Mouse (Mus musculus): ENCODE measurements at regions not wholly inside any gene's neighbourhood (a gene's known extent, or its start where the extent isn't known, plus 50 kb on each side); places are given as distances from the start of the nearest gene placed in this dataset.

DNA sequence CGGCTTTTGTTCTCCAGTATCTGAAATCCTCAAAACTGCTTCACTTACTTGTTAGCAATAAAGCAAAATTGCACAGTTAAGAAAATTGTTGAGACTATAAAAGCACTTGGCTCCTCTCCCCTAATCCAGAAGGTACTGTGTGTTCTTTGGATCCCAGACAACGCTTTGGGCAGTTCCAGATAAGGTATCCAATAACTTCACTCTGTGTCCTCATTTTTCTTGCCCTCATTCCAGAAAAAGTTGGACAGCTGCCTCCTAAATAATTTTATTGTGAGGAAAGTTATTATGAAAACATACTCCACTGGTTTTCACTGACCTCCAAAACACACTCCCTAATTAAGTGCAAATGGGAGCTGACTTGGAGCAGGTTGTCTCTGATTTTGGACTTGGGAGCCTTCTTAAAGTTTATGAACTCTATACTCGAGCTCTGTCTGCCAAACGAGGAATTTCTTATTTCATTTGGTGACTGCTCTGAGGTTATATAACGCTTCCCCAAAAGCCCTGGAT is 285.2 kb downstream of the Hlx start:
- no peak for TF ChIP-seq MYOG (IDR thresholded peaks at IDR 0.05; ENCODE audit: control insufficient read depth, extremely low read depth, insufficient read length)
- TF ChIP-seq MYOD1 (IDR thresholded peaks at IDR 0.05; ENCODE audit: control insufficient read depth, insufficient read length, low read depth): no peak
- no peak for TF ChIP-seq MAX (IDR thresholded peaks at IDR 0.05)
- TF ChIP-seq CEBPB (IDR thresholded peaks at IDR 0.05; ENCODE audit: low read depth): no peak
- no peak for TF ChIP-seq USF1 (IDR thresholded peaks at IDR 0.05; ENCODE audit: low read depth)
- no peak for TF ChIP-seq CTCF (IDR thresholded peaks at IDR 0.05; ENCODE audit: control insufficient read depth, insufficient read depth, insufficient read length)
- no peak for TF ChIP-seq FOSL1 (IDR thresholded peaks at IDR 0.05; ENCODE audit: insufficient read depth, low read length, poor library complexity, severe bottlenecking)
- H3K27me3 ChIP-seq (ENCODE audit: control insufficient read depth, insufficient read depth, insufficient read length): no peaks in the 10 kb centered on the region

DNA sequence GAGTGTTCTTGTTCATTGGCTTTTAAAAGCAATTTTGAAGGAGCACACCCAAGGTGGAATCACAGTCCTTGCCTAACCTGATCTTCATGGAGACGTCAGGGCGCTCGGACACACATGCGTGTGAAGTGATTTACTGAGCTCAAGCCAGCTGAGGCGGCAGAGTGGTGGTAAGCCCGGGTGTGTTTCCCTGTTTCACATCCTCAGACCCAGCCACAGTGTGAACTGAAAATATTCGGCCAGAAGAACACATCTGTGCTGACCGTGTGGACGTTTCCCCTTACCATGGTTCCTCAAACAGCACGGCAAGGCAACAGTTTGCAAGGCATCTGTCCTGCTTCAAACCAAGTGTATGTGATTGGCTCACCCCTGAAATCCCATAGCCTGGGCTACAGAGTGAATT is 288.2 kb downstream of the Hlx start:
- H3K4me3 ChIP-seq (ENCODE audit: insufficient read depth, poor library complexity, severe bottlenecking): no peak overlapping the region
- no peak overlapping the region for H3ac ChIP-seq (ENCODE audit: control insufficient read depth, insufficient read length, low read depth)
- no peaks in the 10 kb centered on the region for H3K36me3 ChIP-seq (ENCODE audit: control insufficient read depth, insufficient read depth)
- no peak for TF ChIP-seq CEBPB (IDR thresholded peaks at IDR 0.05; ENCODE audit: low read depth)
- no peak for TF ChIP-seq USF1 (IDR thresholded peaks at IDR 0.05; ENCODE audit: low read depth)
- no peak for TF ChIP-seq MAX (IDR thresholded peaks at IDR 0.05)
- no peak for TF ChIP-seq MYOD1 (IDR thresholded peaks at IDR 0.05; ENCODE audit: control insufficient read depth, insufficient read length, low read depth)
- TF ChIP-seq FOSL1 (IDR thresholded peaks at IDR 0.05; ENCODE audit: insufficient read depth, low read length, poor library complexity, severe bottlenecking): no peak
- no peaks in the 10 kb centered on the region for H3K27me3 ChIP-seq (ENCODE audit: control insufficient read depth, insufficient read depth, insufficient read length)
- H3K79me3 ChIP-seq (ENCODE audit: low read depth): no peaks in the 10 kb centered on the region
- no peaks in the 10 kb centered on the region for H3K79me2 ChIP-seq (ENCODE audit: control insufficient read depth, insufficient read depth)

More for the DNA sequence above, 285.2 kb downstream of the Hlx start:
- no peaks in the 10 kb centered on the region for H3K36me3 ChIP-seq (ENCODE audit: control insufficient read depth, insufficient read depth)
- no peak overlapping the region for H3K4me3 ChIP-seq (ENCODE audit: insufficient read depth, poor library complexity, severe bottlenecking)
- no peak overlapping the region for H3ac ChIP-seq (ENCODE audit: control insufficient read depth, insufficient read length, low read depth)
- no peaks in the 10 kb centered on the region for H3K79me3 ChIP-seq (ENCODE audit: low read depth)
- no peaks in the 10 kb centered on the region for H3K79me2 ChIP-seq (ENCODE audit: control insufficient read depth, insufficient read depth)

DNA sequence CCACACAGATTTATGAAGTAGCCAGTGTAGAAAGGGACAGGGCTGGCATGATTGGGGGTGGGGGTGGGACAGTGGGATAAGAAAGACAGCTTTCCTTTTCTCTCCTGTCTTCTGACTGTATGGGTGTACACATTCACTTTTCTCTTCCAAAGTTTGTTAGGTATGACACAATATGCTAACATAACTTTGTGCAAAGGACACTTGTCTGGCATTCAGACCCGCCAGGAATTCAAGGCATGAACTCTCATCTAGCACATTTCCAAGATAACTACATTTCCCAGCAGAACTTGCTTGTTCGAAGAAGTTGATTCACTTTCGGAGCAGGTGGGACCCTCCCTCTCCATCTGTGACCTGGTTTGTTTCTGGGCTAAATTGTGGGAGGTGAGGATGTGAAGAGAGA is 289.7 kb downstream of the Hlx start:
- Histone ChIP-seq H3K4me3 (ENCODE audit: insufficient read depth, poor library complexity, severe bottlenecking) (no peak overlapping the region), H3K36me3 (ENCODE audit: control insufficient read depth, insufficient read depth) (no peaks in the 10 kb centered on the region), H3K27me3 (ENCODE audit: control insufficient read depth, insufficient read depth, insufficient read length) (no peaks in the 10 kb centered on the region), H3ac (ENCODE audit: control insufficient read depth, insufficient read length, low read depth) (no peak overlapping the region), H3K79me3 (ENCODE audit: low read depth) (no peaks in the 10 kb centered on the region), H3K79me2 (ENCODE audit: control insufficient read depth, insufficient read depth) (no peaks in the 10 kb centered on the region)
- no peak for TF ChIP-seq CTCF (IDR thresholded peaks at IDR 0.05; ENCODE audit: control insufficient read depth, insufficient read depth, insufficient read length)

DNA sequence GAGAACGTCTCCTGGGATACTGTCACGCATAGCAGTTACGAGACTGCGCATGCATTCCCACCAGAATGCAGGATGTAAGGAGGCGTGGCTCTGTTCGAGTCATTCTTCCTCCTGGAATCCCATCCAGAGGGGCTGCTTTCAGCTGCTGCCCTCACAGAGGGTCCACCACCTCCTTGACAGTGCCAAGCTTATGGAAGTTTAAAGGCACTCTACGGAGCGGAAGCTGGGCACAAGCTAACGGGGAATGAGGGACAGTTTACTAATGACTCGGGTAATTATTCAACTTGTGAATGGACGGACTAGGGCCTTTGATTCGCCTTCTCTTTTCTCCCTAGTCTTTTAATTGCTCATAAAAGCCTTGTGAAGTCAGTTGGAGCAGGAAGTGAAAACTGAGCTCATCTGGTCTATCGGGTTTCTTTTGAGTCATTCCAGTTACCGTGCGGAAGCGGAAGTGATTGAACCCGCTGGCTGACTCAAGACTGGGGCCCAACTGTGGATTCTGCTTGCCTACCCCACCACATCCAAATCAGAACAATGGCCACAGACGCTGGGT is 291.3 kb downstream of the Hlx start:
- Histone ChIP-seq H3K36me3 (ENCODE audit: control insufficient read depth, insufficient read depth) (no peaks in the 10 kb centered on the region), H3K79me2 (ENCODE audit: control insufficient read depth, insufficient read depth) (no peaks in the 10 kb centered on the region), H3ac (ENCODE audit: control insufficient read depth, insufficient read length, low read depth) (peak overlapping the region; percentile 3), H3K79me3 (ENCODE audit: low read depth) (no peaks in the 10 kb centered on the region), H3K4me3 (ENCODE audit: insufficient read depth, poor library complexity, severe bottlenecking) (no peak overlapping the region), H3K27me3 (ENCODE audit: control insufficient read depth, insufficient read depth, insufficient read length) (no peaks in the 10 kb centered on the region)
- no peak for TF ChIP-seq MYOG (IDR thresholded peaks at IDR 0.05; ENCODE audit: control insufficient read depth, extremely low read depth, insufficient read length)
- TF ChIP-seq MAX (IDR thresholded peaks at IDR 0.05): peak; percentile 52
- no peak for TF ChIP-seq CTCF (IDR thresholded peaks at IDR 0.05; ENCODE audit: control insufficient read depth, insufficient read depth, insufficient read length)
- TF ChIP-seq CEBPB (IDR thresholded peaks at IDR 0.05; ENCODE audit: low read depth): peak; percentile 5
- TF ChIP-seq MYOD1 (IDR thresholded peaks at IDR 0.05; ENCODE audit: control insufficient read depth, insufficient read length, low read depth): peak; percentile 33
- no peak for TF ChIP-seq USF1 (IDR thresholded peaks at IDR 0.05; ENCODE audit: low read depth)

DNA sequence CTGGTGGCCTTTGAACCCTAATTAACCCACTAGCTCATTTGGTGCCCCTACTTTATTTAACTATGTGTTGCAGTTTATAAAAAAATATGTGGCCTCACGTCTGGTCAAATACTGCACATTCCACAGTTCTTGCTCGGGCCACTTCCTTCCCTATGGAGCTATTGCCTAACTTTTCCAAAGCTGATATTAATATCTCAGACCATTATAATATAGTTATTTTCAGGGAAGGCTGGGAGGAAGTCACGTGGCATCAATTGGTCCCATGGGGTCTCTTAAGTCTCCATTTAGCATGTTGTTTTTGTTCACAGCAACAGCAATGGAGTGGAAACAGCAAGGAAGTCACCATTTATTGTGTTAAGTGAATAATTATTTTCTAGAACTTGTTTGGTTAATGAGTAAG is 292.9 kb downstream of the Hlx start:
- Histone ChIP-seq H3K79me2 (ENCODE audit: control insufficient read depth, insufficient read depth) (no peaks in the 10 kb centered on the region), H3K27me3 (ENCODE audit: control insufficient read depth, insufficient read depth, insufficient read length) (no peaks in the 10 kb centered on the region), H3K79me3 (ENCODE audit: low read depth) (no peaks in the 10 kb centered on the region), H3K36me3 (ENCODE audit: control insufficient read depth, insufficient read depth) (no peaks in the 10 kb centered on the region), H3K4me3 (ENCODE audit: insufficient read depth, poor library complexity, severe bottlenecking) (no peak overlapping the region), H3ac (ENCODE audit: control insufficient read depth, insufficient read length, low read depth) (no peak overlapping the region)
- TF ChIP-seq MYOG (IDR thresholded peaks at IDR 0.05; ENCODE audit: control insufficient read depth, extremely low read depth, insufficient read length) (no peak), CEBPB (IDR thresholded peaks at IDR 0.05; ENCODE audit: low read depth) (peak; percentile 81), MYOD1 (IDR thresholded peaks at IDR 0.05; ENCODE audit: control insufficient read depth, insufficient read length, low read depth) (no peak), USF1 (IDR thresholded peaks at IDR 0.05; ENCODE audit: low read depth) (peak; percentile 82), MAX (IDR thresholded peaks at IDR 0.05) (peak; percentile 5)

DNA sequence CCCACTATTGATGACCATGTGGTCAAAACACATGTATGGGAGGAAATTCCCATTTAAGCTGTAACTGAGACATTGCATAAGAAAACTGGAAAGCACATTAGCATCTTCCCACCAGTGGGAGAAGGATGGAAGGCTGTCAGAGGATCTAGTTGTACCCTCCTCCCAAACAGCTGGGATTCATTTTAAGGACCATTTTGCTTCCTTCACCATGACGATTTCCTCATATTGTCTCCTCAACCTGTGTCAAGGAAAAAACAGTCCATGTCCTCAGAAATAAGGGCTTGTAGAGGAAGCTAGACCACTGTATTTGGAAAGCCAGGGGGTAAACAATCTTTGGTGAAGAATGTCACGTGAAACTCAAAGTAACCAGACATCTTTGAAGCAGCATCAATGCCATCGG is 296.0 kb downstream of the Hlx start:
- TF ChIP-seq USF1 (IDR thresholded peaks at IDR 0.05; ENCODE audit: low read depth) (no peak), MYOG (IDR thresholded peaks at IDR 0.05; ENCODE audit: control insufficient read depth, extremely low read depth, insufficient read length) (no peak)
- H3K4me3 ChIP-seq (ENCODE audit: insufficient read depth, poor library complexity, severe bottlenecking): no peak overlapping the region
- H3ac ChIP-seq (ENCODE audit: control insufficient read depth, insufficient read length, low read depth): no peak overlapping the region
- no peaks in the 10 kb centered on the region for H3K36me3 ChIP-seq (ENCODE audit: control insufficient read depth, insufficient read depth)
- no peaks in the 10 kb centered on the region for H3K79me2 ChIP-seq (ENCODE audit: control insufficient read depth, insufficient read depth)
- no peaks in the 10 kb centered on the region for H3K79me3 ChIP-seq (ENCODE audit: low read depth)
- H3K27me3 ChIP-seq (ENCODE audit: control insufficient read depth, insufficient read depth, insufficient read length): no peaks in the 10 kb centered on the region

All from C2C12 (cell line).